Mouse (Mus musculus) right cerebral cortex, adult 18-20 months (tissue): ENCODE measurements around the gene Fggy.

Source experiments
- DNase-seq: peaks from one replicate; pipeline ENCODE4 v3.0.0; 2022; ENCODE audit warnings: mixed read lengths

The Fggy gene

DNA sequence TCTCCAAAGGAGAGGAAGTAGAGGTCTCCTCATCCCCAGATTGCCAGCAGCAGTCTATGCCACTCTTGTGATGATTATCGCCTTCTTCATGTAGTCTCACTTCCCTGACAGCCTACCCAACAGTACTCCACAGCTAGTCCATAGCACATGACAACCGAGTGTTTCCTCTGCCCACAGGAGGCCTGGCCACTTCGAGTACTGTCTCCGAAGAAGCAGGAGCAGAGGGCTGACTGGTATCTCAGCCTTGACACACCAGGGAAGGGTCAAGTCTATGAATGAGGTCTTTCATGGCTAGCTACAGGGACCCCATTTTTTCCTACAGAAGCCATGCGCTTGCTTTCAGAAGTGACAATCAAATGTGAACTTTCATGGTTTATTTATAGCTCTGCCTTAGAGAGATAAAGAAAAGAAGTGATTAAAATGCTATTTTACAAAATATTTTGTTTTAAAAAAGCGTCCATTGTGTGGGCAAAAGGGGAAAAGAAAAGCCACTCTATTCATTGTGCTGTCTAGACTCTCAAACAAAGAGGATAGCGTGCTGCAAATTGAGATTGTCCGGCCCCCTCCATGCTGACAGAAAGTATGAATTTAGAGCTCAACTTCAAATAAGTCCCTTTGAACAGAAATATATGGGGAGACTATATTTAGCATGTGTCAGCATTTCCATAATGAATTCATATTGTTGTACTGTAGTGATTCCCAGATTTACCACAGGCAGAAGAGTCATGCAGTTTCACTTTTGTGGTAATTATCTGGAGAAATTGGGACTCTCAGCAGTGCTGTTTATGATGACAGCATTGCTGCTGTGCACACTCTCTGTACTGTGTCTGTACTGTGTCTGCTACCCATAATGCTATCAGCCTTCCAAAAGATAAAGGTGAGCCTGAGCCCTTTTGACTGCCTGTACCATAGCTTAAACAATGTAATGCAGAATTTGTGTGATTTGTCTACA lies 358.6 kb downstream of the Fggy start:
- no peak for DNase-seq

DNA sequence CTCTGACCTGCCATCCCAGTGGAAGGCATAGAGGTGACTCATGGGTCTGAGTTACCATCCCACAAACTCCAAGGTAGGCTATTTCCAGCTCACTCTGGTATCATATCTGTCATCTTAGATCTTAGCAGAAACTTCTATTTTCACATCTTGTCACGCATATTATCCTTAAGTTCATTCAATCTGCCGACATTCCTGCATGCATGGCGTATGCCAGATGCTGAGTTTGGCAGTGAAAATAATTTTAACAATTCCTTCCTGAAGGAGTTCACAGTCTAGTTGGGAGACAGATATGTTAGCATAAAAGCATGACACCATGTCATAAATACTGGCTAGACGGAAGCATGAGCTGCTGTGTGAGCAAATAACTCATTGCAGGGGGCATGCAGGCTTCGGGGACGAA lies 360.4 kb downstream of the Fggy start:
- peak; percentile 14 for DNase-seq

DNA sequence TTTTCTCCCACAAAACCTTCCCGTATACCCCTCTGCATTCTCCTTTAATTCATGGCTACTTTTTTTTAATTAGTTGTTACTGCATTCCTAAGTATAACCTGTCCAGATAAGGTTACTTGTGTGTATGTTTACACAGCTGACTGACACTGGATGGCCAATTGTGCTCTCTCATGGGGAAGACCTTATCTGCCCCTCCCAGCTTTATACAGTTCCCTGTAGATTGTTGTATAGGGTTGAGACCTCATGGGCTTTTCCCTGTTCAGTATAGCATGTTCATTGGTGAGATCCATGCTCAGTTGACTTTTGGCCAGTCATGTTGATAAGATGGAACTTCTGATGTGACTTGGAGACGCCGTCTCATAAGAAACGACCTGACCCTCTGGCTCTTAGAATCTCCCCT lies 363.1 kb downstream of the Fggy start:
- DNase-seq = no peak

DNA sequence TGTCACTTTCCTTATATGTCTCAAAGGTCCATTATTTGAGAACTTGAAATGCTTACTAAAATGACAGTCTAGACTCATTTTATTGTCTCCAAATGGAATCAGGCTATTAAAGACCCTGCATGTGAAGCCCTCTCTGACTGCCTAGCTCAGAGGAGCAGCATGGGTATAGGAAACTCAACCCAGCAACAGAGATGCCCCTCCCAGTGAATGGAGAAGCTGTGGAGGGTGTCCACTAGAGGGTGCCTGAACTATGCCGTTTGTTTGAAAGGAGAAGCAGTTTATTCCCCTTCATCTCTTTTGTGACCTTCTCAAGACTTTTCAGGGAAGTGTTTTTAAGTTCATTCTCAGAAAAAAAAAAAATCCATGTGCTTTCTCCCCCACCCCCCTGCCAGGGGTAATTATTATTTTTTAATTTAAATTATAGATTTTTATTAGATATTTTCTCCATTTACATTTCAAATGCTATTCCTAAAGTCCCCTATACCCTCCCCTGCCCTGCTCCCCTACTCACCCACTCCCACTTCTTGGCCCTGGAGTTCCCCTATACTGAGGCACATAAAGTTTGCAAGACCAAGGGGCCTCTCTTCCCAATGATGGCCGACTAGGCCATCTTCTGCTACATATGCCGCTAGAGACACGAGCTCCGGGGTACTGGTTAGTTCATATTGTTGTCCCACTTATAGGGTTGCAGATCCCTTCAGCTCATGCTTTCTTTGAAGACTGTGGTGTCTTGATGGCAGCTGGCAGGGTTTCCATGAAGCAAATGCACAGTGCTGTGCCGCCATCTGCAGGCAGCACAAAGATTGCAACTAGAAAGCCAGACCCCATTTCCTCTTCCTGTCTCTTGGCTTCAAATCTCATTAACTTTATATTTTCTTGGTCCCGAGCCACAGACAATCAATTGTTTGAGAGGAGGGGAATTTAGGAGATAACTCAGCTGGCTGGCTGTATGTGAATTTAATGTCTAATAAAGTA lies 367.2 kb downstream of the Fggy start:
- peak; percentile 77 for DNase-seq

DNA sequence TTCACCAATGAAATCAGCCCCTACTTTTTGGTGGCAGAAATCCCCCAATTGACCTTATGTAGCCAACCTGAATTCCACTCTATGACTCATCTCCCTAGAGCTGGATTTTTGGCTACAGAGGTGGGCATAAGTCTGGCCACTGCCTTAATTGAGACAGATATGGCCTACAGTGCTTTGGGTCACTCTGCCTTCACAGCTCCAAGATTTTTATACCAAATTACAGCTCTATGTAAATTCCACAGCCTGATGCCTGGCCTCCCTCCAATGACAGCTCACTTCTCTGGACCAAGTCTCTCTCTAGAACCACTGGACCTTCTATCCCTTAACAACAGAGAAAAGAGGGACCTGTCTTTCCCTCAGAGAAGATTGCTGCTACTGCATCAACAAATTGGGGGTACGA lies 371.5 kb downstream of the Fggy start:
- DNase-seq = no peak

DNA sequence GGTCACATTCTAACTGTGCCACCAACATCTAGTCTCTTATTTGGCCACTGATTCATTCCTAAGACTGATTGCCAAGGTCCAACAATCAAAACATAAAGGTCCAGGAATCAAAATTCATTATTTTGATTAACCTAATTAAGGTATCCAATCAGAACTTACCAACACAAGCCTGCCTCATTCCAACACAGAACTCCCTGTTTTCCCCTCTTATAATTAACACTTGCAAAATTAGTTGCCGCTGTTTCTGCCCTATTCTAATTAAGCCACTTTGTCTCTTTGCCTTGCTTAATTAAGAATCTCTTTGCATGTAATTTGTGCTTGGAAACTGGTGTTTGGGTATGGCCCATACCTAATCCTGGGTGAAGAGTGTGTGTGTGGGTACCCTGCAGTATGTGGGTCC lies 372.6 kb downstream of the Fggy start:
- no peak for DNase-seq

DNA sequence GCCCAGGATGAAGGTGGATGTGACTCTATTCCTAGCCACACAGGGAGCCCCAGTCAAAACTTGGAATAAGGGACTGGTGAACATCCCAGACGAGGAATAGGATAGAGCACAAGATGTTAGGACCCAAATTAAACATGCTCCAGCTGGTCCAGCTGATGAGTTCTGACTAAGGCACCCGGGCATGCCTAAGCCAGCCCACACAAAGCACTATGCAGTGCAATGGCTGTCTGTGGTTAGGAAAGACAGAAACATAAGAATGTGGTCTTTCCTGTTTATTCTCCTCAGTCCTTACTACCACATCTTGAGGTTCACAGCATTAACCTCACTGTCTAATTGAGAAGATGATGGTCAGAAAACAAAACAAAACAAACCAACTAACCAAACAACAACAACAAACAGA lies 374.0 kb downstream of the Fggy start:
- no peak for DNase-seq

DNA sequence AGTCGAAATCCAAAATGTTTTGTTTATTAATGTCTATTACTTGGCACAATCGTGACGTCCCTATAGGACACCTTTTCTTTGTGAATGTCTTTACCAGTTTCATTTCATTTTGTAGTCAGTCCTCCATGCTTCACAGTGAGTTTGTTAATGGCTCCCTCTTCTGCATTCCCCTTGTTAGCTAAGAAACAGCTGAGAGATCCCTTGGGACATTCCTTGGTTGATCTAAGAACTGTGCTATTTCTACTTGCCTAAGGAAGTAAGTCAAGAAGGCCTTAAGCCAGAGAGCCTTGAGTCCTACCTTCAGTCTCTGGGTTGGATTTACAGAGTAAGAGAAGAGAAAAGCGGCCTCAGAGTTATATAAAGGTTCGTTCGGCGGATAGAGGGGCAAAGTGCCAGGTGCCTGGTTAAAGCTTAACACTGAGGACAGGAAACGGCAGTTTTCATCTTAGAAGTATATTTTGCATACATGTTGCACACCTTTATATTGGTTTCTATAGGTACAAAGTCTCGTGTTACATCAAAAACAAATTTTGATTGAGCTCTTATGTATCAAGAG lies 376.6 kb downstream of the Fggy start:
- DNase-seq = no peak

DNA sequence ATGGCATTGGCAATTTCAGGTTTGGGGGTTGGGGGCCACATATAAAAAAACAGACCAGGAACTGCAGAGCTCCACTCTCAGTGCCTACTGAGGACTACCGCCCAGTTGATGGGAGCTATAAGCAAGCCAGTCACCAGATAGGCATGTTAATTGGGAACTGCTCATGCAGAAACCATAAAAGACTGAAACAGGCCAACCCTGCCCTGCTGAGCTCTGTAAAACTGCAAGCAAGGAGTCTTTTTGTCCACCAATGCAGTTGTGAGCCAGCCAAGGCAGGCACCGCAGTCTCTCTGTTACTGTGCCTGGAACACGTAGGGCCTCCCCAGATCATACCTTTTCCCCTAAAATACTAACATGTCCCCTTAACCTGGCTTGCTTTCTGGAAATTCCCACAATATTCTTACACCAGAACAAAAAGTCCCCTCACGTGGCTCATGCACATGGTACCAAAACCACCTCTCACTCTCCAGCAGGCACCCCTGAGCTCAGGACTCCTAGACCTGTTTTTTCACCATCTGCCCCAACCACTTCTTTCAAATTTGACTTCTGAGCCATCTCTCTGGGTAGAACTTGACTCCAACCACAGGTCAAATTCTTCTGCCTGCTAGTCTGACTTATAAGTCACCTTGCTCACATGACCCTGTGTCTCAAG lies 377.2 kb downstream of the Fggy start:
- DNase-seq = no peak

DNA sequence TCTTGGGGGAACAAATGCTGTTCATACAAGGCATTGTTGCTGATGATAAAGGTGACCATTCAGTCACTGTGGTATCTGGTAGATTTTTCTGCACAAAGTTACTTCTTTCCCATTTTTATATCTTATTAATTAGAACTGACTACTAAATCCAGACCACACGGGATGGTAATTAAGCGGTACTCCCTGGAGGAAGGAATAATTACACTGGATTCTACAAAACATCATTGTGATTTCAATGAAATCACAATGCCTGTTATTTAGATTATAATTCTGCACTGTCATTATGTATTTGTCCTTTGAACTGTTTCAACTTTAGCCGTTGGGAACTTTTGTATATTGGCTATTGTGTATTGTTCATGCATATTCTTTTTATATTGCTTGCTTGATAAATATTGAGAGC lies 381.4 kb downstream of the Fggy start:
- no peak for DNase-seq

DNA sequence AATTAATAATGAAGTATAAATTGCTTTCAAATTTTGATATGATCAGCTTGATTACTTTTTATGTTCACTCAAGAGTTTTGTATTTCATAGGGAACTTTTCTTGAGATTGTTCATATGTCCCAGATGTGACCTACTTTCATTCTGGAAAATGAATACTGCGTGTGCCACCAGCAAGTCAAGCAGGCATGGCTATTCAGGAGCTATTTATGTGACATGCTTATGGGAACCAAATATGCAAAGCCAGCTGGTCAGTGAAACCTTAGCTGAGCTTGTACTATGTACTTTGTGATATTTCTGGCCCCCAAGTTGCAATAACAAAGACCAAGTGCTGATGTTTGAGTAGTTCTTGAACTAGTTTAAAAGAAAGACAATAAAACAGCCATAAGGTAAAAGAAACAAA lies 390.6 kb downstream of the Fggy start:
- DNase-seq = no peak

DNA sequence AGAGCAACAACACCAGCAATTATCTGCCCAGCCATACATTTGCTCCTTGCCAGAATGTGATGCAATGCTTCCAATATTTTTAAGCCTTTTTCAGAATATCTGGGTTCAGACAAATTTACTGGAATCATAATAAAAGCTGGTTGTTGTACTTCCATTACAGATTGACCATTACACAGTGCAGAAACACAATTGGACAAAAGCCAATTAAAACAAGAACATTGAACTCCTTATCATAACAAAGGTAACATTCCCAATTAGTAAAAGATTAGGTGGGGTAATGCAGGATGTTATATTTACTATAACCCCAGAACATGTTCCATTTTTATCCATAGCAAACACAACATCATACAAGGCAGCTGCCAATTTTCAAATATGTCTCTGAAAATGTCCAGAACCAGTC lies 396.0 kb downstream of the Fggy start:
- DNase-seq = no peak

DNA sequence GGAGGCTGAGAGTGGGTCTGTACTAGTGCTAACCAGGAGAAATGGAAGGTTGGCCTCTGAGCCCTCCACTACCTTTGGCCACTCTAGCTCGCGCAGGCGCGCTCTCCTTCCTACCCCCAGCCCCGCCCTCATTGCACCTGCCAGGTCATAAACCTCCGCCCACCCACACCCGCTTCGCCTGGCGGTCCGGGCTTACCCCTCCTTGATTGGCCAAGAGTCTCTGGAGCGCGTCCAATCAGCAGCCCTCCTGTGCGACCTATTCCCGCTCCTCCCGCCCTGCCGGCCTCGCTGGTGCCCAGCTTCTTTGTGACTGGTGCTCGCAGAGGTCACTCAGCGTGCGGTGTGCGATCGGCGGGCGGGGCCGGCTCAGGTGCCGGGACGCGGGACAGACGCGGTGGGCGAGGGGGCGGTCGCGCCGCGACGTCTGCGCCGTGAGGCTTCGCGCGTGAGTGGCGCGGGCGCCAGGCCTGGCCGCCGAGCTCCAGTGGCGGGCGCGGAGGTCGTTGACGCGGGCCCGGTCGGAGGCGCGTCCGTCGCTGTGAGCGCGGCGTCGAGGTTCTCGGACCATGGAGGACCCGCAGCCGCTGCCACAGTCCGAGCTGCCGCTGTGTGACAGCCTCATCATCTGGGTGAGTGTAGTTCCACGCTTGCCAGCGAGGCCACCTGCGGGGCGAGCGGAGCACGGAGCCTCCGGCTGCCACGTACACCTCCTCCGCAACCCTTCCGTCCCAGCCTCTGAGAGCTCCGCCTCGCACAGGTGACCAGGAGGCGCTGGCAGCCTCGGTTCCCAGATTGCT lies 409.8 kb downstream of the Fggy start, which contains the start of gene Hook1:
Gene Hook1, plus strand, starts transcription at position 313 of the 797 bp plus-strand sequence.
- peak; percentile 97 for DNase-seq
